Mouse (Mus musculus) Patski (cell line): ENCODE data around the gene Lrrn4. TPM values are rescaled to one million over a fixed set of nuclear protein-coding genes. Genes with fewer than 3 reads are reported as not detected.
A peak's percentile ranks its signal among the peaks of the same experiment; 100 is the strongest.

Experiments
- ATAC-seq: fragments of 100-300 bp; one replicate; pipeline ENCODE4 v1.8.0; 2021
- CTCF ChIA-PET: fragments of 350-600 bp; sonication (Branson Sonifier 250); formaldehyde crosslinking; loops from one replicate; lab custom pipeline; 2022; ENCODE audit warnings: inconsistent platforms; lab: Charles Lee
- POLR2A ChIA-PET: fragments of 350-600 bp; sonication (Branson Sonifier 250); formaldehyde crosslinking; loops from one replicate; lab custom pipeline; 2022; ENCODE audit warnings: antibody characterized with exemption, inconsistent platforms; lab: Charles Lee
- DNase-seq: peaks from one replicate; pipeline ENCODE4 v3.0.0-alpha.2; 2011; ENCODE audit warnings: low read depth, low spot score
- H3K27me3 ChIP-seq: fragments of 371-371 bp; one replicate; pipeline ENCODE4 v1.5.1; 2021
- CTCF ChIP-seq: fragments of 100-300 bp; IDR thresholded peaks from one replicate; pipeline ENCODE4 v1.5.1; 2021
- in situ Hi-C: fragments of 300-500 bp; cut with MboI; formaldehyde crosslinking; loops from 3 replicates; pipeline ENCODE4 v1.11.1; 2018; ENCODE audit warnings: low pct_unique_long_range_greater_than_20kb, mixed read lengths
- polyA plus RNA-seq: library from polyadenylated mRNA; unstranded; gene quantifications from one replicate; pipeline ENCODE4 v1.2.3, GENCODE M21; 2021

The Lrrn4 gene
- polyA plus RNA-seq, 1 experiment from 2014 or later, result not detected

DNA sequence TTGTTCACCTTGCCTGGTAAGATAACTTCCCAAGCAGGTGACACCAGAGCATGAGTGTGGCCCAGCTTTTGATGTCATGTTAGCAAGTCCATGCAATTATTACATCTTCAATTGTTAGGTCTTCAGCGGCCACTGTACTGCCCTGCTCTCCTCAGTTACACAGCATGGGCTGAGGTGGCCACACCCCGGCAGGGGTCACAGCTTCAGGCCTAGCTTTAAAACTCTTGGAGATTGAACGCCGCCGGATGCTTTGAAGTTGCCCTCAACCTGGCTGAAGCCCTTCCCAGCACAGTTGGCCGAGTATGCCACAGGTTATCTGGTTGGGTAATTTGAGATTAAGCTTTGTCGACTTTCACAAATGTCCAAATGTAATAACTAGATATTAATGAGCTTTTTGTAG lies 33.1 kb downstream of the Lrrn4 start:
- ChIA-PET POLR2A (interaction anchor here (1.3 kb wide), 1 partner anchor 9 kb away, joined by 4 read pairs; no protein-coding TSS in a partner anchor), CTCF (interaction anchor here (1.0 to 3.6 kb wide), 6 partner anchors 9 to 62 kb away, joined by 3 to 15 read pairs (median 6); no protein-coding TSS in a partner anchor)
- no peak for ATAC-seq

DNA sequence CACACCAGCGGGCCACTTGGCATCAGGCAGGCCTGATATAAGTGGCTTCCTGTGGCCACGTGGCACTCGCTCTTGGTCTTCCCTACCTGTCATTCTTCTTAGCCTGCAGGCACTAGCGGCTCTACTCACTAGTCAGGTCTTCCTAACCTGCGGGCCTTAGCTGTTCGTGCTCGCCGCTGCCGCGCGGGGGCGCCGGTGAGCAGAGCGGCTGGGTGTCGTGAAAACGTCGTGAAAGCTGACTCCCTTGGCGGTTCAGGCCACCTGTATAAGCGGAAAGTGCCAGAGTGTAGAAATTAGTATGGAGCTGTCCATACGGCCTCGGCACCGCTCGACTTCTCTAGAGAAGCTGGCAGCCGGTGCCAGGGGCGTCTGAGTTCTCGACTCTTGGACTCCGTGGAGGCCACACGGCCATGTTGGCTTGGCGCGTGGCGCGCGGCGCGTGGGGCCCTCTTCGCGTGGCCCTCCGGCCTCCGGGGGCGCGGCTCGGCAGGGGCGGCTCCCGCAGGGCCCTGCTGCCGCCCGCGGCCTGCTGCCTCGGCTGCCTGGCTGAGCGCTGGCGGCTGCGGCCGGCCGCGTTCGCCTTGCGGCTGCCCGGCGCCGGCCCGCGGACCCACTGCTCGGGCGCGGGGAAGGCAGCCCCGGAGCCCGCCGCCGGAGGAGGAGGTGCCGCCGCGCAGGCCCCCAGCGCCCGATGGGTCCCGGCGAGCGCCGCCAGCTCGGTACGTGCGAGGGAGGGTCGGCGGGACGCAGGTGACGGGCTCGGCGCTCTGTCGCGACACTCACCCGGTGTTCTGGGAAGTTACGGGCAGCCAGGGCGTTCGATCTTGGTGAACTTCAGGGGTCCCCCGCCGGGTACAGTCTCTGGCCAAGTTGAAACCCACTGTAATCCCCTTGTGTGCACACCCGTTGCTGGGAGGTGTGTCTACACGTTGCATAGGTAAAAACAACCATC lies 34.0 kb downstream of the Lrrn4 start, which contains the start of gene Crls1:
Crls1 (plus strand) TSS at position 260 of the 952 bp plus-strand sequence.
- ChIA-PET POLR2A (interaction anchor here (1.3 kb wide), 1 partner anchor 10 kb away, joined by 4 read pairs; no protein-coding TSS in a partner anchor), CTCF (interaction anchor here (0.6 to 3.6 kb wide), 8 partner anchors 10 to 66 kb away, joined by 3 to 15 read pairs (median 4); no protein-coding TSS in a partner anchor)
- peak; percentile 99 for TF ChIP-seq CTCF
- H3K27me3 ChIP-seq, result no peaks in the 10 kb centered on the region
- peak; percentile 80 for DNase-seq
- ATAC-seq, result peak; percentile 97
- in situ Hi-C loops, result loop anchor here (5.0 kb wide), 1 partner anchor 56 kb away; no protein-coding TSS in a partner anchor

More for the DNA sequence above, 33.1 kb downstream of the Lrrn4 start:
- no peak for DNase-seq
- no peaks in the 10 kb centered on the region for H3K27me3 ChIP-seq
- TF ChIP-seq CTCF, result no peak
- in situ Hi-C loops, result loop anchor here (5.0 kb wide), 1 partner anchor 55 kb away; no protein-coding TSS in a partner anchor

DNA sequence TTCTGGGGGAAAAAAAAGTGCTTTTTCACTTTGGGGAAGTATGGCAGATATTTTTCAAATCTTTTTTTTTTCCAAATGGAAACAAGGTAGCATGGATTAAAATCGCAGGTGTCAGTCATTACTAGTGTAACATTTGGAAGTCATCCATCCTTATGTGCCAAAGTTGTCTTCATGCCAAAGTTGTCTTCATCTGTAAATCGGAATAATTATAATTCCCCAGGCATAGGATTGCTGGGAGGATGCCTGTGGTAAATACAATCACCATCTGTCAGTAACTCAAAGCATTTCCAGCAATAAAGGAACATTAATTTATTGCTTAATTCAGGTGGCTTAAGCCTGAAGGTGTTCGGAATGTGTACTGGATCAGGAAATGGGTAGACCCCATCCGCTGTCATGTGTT lies 39.6 kb downstream of the Lrrn4 start:
- DNase-seq (no peak), ATAC-seq (no peak)
- ChIA-PET CTCF (no interaction called here), POLR2A (no interaction called here)
- in situ Hi-C loops, result no loop called here
- no peak for TF ChIP-seq CTCF
- no peaks in the 10 kb centered on the region for H3K27me3 ChIP-seq

Other genes with a start within 250 kb of the Lrrn4 start
- 6.2 TPM for gene Shld1, start 194.0 kb downstream of the Lrrn4 start, polyA plus RNA-seq
- gene Chgb, start 99.6 kb downstream of the Lrrn4 start, polyA plus RNA-seq, result 0.22 TPM
- 22.4 TPM for gene Trmt6, start 64.8 kb downstream of the Lrrn4 start, polyA plus RNA-seq
- 6.5 TPM for gene Mcm8, start 64.8 kb downstream of the Lrrn4 start, polyA plus RNA-seq
- gene Crls1, start 34.2 kb downstream of the Lrrn4 start, polyA plus RNA-seq, result 40.2 TPM
- gene Fermt1, start 65.0 kb upstream of the Lrrn4 start, polyA plus RNA-seq, result 0.41 TPM